Mouse (Mus musculus) heart, postnatal 0 days (tissue): ENCODE data around the gene Tspan13.

Experiments
- CTCF ChIP-seq: IDR thresholded peaks from 2 replicates; pipeline ENCODE4 v1.5.1; 2016; ENCODE audit warnings: antibody characterized with exemption, control low read depth, low read depth
- EP300 ChIP-seq: IDR thresholded peaks from 2 replicates; pipeline ENCODE4 v1.6.1; 2016; ENCODE audit warnings: antibody characterized with exemption, low read depth

- TF ChIP-seq CTCF (no peak), EP300 (no peak)
These were observed 30.6 kb upstream of the Tspan13 start for GRCm38 (mm10) chr12:36072860-36073259.
